Mouse (Mus musculus) urinary bladder, postnatal 4 days (tissue): ENCODE results near the gene Zfp775.
A peak's percentile ranks its signal among the peaks of the same experiment; 100 is the strongest.
"Not testable (repeated sequence)": the region's sequence is repeated elsewhere in the genome, so short reads cannot be mapped to it uniquely, and the experiment has no call there.

Experiments used
- DNase-seq, 2 experiments: peaks; one replicate each; pipeline ENCODE4 v3.0.0; 2021 to 2022; ENCODE audit warnings: low spot score in 2 of 2

Zfp775 gene

DNA sequence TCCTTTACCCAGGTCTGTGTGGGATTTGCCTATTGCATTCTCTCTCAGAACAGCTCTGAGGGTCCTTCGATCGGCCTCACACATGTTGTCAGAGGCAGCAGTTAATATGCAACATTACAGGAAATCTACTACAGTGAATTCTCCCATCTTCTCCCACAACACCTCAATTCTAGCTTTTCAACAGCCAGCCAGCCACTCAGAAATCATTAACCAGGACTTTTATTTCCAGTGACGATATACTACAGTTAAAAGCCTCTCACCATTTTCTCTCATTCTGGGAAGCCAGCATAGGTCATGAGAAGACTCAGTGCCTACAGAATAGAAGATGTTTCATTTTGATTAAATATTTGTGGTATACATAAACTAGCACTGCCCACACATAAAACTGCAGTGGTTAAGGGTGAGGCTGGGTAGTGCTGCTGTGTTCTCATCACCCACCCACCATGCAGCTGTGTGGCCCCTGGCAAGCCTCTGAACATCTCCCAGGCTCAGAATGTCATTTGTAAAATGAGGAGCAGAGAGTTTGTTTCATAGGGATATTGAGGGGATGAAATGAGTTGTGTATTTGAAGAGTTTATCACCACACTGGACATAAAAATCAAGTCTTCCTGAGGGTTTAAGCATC lies 10.5 kb upstream of the Zfp775 start:
- DNase-seq = no peak

DNA sequence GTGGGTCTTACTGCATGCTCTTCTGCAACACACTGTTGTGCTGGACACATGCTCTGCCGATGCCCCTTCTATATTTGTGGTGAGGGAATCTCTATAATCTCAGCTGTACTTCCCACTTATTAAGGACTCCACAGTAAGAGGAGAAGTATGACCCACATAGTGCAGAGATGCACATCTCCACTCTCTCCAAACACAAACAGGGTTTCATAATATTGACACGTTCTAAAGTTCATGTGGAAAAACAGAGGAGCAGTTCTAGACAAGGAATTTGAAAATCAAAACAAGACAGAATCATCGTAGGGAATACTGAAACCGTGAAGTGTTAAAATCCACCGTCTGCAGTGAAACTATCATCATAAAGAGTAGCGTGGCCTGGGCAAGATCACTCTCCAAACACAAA lies 10.0 kb upstream of the Zfp775 start:
- DNase-seq = no peak

DNA sequence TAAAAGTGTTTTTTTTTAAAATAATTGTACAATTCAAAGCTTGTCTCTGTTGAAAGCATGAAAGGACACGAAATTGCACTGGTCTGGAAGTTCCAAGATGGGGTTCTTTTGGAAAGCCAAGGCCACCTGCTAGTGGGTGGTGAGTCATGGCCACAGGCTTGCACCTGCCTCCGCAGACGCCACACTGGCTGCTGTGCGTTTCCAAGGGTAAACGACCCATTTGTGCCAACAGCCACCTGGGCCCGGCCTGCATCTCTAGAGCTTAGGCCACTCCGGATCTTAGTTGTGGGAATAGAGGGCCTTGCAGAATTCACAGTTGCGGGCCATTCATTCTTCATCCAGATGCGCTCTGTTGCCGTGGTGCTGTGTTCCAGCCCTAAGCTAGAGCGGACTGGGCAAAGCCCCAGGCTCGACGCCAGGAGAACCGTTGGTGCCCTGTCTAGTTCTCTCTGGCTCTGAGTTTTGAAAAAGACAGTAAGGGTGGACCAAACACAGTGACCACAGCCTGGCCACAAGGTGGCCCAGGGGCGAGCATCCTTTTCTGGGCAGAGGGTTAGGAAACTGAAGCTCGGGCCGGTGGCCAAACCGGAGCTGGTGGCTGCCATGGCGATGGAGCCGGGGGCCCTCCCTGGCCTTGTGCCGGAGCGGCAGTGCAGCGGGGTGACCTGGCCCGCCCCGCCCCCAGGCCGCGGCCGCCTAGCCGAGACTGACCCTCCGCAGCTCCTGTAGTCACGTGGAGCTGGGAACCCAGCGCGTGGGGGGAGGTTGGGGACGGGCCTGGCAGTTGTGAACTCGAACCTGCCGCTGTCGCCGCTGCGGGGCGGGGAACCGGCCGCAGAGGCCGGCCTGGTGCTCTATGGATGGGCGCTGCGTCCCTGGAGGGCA lies 8.5 kb upstream of the Zfp775 start, which contains the start of the genes Repin1 and Gm44965:
Gene Repin1 (plus strand): TSS at position 726 of the 885 bp plus-strand sequence.
Gene Gm44965 (plus strand): TSS at position 784 of the 885 bp plus-strand sequence.
- peak; percentile 92 to 94 for DNase-seq

DNA sequence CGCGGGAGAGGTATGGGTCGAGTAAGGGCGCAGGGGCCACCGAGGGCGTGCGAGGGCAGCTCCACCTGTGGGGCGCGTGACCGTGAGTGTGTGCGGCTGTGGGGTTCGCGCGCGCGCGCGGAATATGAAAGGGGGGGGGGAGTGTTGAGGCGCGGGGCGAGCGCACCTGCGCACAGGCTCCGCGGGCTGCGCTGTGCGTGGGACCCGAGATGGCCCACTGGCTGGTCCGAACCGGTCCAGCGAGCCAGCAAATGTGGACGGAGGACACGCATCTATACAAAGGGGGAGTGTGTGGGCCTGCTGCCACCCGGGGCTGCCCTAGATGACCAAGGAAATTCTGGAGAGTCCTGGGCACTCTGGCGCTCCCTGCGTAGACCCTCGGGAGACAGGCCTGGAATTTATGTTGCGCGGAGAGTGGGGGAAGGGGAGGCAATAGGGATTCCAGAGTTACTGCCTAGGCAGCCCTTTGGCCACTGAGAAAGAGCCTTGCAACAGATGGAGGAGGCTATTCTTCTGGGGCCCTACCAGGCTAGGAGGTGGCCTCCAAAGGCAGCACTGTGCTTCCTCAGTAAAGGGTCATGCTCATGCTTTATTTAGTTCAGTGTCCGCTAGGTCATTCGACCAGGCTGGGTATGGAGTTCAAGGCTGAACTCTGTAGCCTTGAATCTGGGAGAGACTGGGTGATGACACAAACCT lies 7.7 kb upstream of the Zfp775 start:
- DNase-seq = peak in 1 of 2 experiments; percentile 38

DNA sequence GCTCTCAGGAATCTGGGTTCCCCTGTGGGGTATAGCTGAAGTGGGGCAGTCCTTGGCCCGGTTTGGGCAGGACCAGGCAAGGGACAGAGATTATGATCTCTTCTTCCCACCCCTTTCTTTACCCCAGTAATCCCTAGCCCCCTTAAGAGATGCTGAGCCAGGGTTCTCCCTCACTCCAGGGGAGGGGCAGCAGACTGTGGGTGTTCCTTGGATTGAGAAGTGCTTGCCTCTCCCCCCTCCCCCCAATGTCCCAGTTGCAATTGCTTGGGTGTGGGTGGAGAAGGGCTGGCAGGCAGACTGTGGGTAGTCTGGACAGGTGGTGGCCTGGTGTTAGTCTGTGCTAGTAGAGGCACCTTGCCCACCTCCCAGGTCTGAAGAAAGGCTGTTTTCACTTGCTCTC lies 6.6 kb upstream of the Zfp775 start:
- no peak for DNase-seq

DNA sequence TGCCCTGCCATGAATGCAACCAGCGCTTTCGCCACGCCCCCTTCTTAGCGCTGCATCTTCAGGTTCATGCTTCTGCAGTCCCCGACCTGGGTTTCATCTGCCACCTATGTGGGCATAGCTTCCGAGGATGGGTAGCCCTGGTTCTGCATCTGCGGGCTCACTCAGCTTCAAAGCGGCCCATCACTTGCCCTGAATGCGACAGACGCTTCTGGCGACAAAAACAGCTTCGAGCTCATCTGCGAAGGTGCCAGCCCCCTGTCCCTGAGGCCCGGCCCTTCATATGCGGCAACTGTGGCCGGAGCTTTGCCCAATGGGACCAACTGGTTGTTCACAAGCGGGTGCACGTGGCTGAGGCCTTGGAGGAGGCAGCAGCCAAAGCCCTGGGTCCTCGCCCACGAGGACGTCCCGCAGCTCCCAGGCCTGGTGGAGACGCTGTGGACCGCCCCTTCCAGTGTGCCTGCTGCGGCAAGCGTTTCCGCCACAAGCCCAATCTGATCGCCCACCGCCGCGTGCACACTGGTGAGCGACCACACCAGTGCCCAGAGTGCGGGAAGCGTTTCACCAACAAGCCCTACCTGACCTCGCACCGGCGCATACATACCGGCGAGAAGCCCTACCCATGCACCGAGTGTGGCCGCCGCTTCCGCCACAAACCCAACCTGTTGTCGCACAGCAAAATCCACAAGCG lies 5.2 kb upstream of the Zfp775 start:
- DNase-seq = no peak

DNA sequence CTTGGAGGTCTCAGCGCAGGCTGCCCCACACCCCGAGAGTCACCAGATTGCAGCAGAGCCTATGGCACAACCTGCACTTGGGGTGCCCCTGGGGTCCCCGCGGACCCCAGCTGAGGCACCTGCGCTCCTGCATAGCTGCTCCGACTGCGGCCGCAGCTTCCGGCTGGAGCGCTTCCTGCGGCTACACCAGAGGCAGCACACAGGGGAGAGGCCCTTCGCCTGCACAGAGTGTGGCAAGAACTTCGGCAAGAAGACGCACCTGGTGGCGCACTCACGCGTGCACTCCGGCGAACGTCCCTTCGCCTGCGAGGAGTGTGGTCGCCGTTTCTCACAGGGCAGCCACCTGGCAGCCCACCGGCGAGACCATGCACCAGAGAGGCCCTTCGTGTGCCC lies 4.6 kb upstream of the Zfp775 start:
- no peak for DNase-seq

DNA sequence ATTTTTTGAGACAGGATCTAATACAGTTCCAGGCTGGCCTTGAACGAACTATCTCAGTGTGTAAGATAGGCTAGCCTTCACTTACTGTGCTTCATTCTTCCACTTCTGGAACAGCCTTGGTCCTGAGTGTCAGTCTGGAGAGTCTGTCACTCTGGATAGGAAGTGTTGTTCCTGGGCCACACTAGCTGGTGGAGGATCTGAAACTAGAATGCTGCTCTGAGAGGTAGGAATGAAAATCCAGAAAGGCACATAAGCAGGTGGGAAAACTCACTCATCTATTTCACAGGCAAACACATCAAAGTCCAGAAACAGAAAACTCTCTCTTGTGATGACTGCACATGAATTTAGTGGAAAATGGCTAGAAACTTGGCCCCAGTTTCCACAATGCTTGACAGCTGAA lies 1.3 kb upstream of the Zfp775 start:
- no peak for DNase-seq

DNA sequence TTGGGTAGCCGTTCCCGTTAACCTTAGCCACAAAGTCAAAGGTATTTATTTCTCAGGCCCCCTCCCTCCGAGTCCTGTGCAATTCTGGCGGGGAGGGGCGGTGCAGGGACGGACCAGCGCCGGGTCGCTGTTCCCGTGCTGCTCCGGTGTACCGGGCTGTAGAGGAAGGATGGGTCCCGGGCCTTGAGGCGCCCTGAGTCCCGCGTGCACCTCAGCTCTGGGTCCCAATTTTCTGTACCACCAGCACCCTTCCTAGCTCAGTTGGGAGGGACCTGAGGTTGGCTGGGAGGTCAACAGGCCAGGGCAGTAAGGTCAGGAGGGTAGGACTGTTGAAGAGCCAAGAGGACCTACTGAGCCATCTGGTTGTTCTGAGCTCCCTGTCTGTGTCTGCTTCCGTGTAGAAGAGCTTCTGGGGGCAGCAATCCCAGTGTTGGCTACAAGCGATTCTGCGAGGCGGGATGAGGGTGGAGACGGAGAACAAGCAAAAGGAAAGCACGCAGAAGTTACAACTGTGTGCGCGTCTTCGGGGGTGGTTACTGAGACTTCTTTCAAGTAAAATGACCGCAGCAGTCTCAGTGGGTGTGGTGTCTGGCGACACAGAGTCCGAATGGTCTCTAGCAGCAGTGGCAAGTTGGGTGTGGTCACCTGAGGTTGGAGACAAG lies 348 bp downstream of the Zfp775 start:
- DNase-seq = peak in 1 of 2 experiments; percentile 22

DNA sequence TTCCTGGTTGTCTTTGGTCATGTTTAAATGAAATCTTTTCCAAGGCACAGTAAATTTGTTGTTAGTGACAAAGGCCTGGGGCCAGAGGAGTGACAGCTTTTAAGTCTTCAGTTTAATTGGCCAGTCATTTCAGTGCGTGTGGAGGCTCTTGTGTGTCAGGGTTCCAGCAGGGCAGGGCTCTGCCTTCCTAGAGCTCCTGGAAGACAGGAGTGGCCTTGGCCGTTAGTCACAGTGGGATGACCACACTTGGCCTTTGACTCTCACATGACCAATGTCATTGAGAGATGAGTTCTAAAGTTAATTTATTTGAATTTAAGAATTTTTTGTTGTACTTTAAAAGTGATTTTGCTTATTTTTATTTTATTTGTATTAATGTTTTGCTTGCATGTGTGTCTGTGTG lies 6.3 kb downstream of the Zfp775 start:
- no peak for DNase-seq

DNA sequence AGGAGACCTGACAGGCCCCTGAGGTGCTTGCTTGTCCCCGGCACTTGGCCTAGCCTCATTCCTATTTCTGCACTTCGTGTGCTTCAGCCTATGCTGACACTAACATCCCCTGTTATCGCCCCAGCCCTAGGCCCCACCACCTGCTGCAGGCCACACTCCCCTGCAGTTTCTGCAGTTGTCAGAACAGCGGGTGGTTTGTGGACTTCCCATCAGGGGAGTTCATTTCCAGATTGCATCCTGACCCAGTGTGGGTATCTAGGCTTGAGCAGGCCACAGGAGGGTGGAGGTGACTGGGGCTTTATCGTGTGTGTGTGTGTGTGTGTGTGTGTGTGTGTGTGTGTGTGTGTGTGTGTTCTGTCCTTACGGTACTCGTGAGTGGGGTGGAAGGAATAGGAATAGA lies 7.6 kb downstream of the Zfp775 start:
- DNase-seq = no peak

DNA sequence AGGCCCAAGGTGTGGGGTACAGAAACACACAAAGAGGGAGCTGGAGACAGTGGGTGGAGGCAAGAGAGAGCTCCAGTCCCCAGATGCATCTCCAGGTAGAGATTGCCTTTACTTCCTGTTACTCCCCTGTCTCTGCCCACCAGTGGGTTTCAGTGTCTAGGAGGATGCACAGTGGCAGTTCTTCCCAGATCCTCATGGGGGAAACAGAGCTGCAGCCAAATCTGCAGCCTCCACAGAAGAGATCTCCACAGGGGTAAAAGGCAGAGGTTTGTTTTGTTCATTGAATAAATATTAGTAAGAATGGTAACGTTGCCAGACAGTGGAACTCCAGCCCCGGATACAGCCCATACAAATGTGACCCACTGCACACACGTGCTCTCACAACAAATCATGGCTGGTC lies 8.8 kb downstream of the Zfp775 start:
- no peak for DNase-seq

DNA sequence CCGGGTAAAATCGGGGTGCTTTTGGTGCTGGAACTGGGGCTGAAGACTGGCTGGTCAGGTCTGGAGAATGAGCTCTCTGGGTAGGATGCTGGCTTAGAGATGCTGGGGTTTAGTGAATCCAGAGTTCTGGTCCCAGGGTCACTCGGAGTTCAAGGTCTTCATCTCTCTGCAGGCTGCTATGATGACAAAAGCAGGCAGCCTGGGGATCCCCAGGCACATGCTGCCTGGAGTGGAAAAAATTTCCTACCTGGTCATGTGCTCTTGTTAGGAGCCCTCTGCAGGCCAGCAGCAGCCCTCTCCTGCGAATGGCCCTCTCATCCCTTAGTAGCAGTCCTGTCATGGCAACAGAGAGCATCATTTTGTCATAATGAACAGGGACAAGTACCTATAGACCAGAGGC lies 11.6 kb downstream of the Zfp775 start:
- no peak for DNase-seq

DNA sequence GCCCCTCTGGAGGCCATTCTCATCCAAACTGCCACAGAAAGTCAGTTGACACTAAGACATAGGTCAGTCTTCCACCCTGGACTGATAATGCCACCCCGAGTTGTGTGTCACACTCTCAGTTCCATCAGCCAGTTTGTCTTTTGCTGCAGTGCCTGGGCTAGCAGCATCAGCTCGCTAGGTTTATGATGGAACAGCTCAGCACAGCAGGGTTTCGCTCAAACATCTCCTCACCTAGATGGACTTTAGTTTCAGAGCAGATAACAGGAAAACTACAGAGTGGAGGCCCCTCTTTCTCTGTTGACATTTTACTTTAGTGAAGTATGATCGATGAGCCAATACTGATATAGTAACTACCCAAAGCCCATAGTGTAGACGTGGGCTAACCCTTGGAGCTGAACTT lies 12.9 kb downstream of the Zfp775 start:
- no peak for DNase-seq

DNA sequence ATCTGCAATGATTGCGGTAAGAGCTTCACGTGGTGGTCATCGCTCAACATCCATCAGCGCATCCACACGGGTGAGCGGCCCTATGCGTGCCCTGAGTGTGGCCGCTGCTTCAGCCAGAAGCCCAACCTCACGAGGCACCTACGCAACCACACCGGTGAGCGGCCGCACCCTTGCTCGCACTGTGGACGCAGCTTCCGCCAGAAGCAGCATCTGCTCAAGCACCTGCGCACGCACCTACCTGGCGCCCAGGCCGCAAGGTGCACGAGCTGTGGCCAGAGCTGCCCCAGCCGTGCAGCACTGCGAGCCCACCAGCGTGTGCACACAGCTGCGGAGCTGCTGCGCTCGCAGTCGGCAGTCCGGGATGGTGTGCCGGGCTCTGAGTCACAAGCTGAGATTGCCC lies 18.2 kb downstream of the Zfp775 start:
- DNase-seq = no peak

DNA sequence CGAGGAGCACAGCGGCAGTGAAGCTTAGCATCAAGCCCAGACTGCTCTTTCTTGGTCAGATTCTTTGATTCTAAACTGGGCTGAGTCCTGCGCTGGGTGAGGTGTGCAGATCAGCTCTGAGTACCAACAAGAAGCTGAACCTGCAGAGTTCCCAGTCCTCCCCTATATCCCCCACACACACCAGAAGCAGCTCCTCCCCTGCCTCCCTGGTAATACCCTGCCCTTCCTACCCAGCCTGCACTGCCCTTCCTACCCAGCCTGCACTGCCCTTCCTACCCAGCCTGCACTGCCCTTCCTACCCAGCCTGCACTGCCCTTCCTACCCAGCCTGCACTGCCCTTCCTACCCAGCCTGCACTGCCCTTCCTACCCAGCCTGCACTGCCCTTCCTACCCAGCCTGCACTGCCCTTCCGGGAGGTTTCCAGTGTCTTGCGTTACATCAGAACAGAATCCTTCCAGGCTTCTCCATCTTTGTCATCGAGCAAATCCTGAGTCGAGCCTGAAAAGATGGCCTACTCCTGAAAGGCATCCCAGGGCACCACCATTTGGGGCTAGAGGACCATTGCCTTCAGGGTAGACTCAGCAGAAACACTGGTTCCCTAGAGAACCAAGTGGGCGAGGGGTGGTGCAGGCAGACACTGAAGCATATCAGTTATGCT lies 20.5 kb downstream of the Zfp775 start:
- DNase-seq = not testable (repeated sequence)

DNA sequence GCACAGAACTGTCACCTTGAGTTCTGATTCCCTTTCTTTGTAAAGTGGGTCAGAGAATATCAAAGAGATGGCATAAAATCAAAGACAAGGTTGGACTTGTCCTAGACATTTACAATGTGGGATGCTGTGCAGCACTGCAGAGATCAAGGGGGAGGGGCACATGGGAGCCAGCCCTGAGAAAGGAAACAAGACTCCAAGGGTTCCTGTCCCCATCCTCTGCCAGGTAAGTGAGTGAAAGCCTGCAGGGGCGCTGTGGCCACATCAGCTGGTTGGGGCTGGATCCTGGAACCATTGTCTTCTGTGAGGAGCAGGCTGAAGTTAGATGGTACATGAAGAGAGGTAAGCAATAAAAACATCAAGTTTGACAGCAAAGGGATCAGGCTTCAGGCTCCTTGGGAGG lies 21.6 kb downstream of the Zfp775 start:
- no peak for DNase-seq

DNA sequence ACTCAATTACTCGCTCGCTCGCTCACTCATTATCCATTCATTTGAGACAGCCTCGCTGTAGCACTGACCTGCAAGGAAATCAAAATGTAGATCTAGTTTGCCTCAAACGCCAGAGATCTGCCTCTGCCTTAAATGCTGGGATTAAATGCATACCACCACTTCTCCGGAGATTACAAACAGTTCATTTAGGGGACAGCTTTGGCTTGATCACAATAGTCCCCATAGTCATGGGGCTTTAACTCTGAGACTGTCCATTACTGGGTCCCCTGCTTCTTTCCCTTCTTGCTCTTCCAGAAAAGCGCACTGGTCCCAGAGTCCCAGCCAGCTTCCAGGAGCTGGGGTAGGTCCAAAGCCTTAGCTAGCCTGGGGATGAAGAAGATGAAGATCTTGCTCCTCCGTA lies 24.6 kb downstream of the Zfp775 start, which contains the start of gene AI854703:
Gene AI854703 (plus strand): TSS at position 301 of the 400 bp plus-strand sequence.
- DNase-seq = no peak

DNA sequence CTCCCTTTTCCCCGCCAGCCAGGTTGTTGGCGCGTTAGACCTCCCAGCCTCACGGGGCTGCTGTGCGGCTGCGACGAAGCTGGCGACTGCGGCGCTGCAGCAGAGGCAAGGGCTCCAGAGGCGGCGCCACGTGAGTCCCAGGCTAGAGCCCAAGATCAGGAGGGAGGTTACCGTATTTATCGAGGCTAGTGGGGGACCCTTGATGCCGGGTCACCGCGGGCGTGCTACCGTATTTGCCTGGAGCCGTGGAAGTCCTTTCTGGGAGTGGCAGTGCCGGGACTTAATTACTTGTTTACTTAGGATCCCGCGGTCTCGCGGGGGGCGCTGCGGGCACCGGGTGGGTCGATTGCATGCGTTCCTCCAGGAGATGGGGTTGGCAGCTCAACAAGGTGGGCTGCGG lies 25.1 kb downstream of the Zfp775 start:
- DNase-seq = no peak

DNA sequence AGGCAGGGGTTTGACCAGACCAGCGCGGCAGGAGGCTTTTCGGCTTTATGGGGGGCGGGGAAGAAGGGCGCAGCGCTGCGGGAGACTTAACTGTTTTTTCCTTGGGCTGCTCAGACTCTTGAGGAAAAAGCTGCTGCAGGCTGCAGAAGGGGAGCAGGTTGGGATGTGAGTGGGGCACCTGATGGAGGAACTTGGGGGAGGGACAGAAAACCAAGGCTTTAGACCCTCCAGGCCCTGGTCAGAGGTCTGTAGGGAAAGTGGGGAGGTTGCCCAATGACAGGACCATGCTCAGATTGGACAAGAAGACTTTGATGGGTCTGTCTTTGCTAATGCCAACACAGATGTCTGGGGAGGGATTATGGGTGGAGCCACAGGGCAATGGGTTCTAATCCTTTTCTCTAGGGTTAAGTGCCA lies 25.7 kb downstream of the Zfp775 start:
- DNase-seq = no peak

DNA sequence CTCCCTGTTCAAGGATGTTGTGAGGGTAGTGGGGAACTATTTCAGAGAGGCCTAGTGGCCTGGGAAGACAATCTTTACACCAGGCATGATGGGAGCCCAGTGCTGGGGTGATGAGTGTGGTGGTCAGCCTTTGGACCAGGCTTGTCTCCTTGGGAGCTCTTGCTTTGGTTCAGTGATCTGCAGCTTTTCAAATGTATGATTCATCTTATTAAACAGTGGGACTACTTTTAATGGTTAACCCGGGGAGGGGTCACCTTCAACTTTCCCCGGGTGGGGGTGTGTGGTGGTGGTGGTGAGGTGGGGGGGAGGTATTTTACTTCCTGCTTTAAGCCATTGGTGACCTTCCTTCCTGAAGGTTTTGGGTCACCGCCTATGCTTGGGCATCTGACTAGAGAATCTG lies 26.5 kb downstream of the Zfp775 start:
- no peak for DNase-seq
